Mouse (Mus musculus): ENCODE data around the gene Fndc5. TPM values are rescaled to one million over a fixed set of nuclear protein-coding genes. Genes with fewer than 3 reads are reported as not detected.

Gene Fndc5
- total and polyA plus RNA-seq, 2 experiments, result 0.83 to 0.87 TPM

DNA sequence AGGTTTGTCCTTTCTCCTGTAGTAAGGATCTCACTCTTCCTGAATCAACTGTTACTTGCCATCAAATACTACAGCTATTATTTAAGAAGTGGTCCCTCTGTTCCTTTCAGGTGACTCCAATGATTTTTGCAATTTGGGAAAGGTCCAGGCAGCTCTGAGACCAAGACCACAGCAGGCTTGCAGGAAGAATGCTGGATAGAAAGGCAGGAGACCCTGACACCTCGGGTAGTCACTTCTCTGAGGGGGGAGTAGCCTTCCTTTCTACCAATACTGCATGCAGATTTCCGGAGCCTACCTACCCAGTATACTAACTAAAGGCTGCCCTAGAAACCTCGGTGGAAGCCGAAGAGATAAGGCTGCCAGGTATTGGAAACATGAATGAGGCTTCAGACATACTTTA, 8.6 kb downstream of the Fndc5 start:
- H3K4me3 ChIP-seq (ENCODE audit: insufficient read depth, low read depth, low read length), result no peak overlapping the region
- 27% methylated on average over 4 of the region's 4 CpGs for WGBS
- H3K27me3 ChIP-seq (ENCODE audit: control insufficient read depth, insufficient read depth, low read length), result no peaks in the 10 kb centered on the region
- H3K36me3 ChIP-seq (ENCODE audit: control insufficient read depth, insufficient read depth, low read length), result peaks cover 6% of the 10 kb centered on the region
- no peak for DNase-seq (ENCODE audit: extremely low read depth, low read depth, low spot score)
- H3K79me2 ChIP-seq (ENCODE audit: control insufficient read depth, insufficient read depth, low read length), result no peaks in the 10 kb centered on the region
- H3K27ac ChIP-seq (replicated peaks; ENCODE audit: insufficient read depth, low read depth, low read length), result no peak overlapping the region
- H3K4me1 ChIP-seq (ENCODE audit: control insufficient read depth, insufficient read depth, low read length), result peaks cover 16% of the 10 kb centered on the region
- no peak overlapping the region for H3K9ac ChIP-seq (ENCODE audit: low read depth, low read length)
- TF ChIP-seq CTCF (IDR thresholded peaks at IDR 0.05; ENCODE audit: low read depth, low read length) (no peak), POLR2A (IDR thresholded peaks at IDR 0.05; ENCODE audit: extremely low read depth, insufficient read depth, low read length) (no peak)

DNA sequence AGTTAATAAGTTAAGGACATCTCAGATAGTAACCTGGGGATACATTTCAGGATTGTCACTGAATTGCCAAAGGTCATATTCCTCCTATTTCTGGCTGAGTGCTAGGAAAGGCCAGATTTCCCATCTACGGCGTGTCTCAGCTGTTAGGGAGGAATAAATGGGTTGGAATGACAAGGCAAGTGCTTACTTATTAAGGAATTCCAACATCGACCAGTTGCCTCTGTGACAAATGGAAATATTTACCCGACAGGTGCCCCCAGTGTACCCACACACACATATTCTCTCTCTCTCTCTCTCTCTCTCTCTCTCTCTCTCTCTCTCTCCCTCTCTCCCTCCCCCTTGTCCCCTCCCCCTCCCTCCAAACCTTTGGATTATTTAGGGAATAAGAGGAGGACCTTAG, 9.1 kb downstream of the Fndc5 start:
- no peaks in the 10 kb centered on the region for H3K27me3 ChIP-seq (ENCODE audit: control insufficient read depth, insufficient read depth, low read length)
- H3K36me3 ChIP-seq (ENCODE audit: control insufficient read depth, insufficient read depth, low read length), result peaks cover 12% of the 10 kb centered on the region
- no peaks in the 10 kb centered on the region for H3K79me2 ChIP-seq (ENCODE audit: control insufficient read depth, insufficient read depth, low read length)
- peaks cover 16% of the 10 kb centered on the region for H3K4me1 ChIP-seq (ENCODE audit: control insufficient read depth, insufficient read depth, low read length)
- TF ChIP-seq POLR2A (IDR thresholded peaks at IDR 0.05; ENCODE audit: extremely low read depth, insufficient read depth, low read length) (no peak), CTCF (IDR thresholded peaks at IDR 0.05; ENCODE audit: low read depth, low read length) (no peak)
- no peak overlapping the region for H3K4me3 ChIP-seq (ENCODE audit: insufficient read depth, low read depth, low read length)
- H3K27ac ChIP-seq (replicated peaks; ENCODE audit: insufficient read depth, low read depth, low read length), result no peak overlapping the region
- WGBS, result 20% methylated on average over 4 of the region's 4 CpGs
- peak; percentile 75 for DNase-seq (ENCODE audit: extremely low read depth, low read depth, low spot score)
- no peak overlapping the region for H3K9ac ChIP-seq (ENCODE audit: low read depth, low read length)

DNA sequence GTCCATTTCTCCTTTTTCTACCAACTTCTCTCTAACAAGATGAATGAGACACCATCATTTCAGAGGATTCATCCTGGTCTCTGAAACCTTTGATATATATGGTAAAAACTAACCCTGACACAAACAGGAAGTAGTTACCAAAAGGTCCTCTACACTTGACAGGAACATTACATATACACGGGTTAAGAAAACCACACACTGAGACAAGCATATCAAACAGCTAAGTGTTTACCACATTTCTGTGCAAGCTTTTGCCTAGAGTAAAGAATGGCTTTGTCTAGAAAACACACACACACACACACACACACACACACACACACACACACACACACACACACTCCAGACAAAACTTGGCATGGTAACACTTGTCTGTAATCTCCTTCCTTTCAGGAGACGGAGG, 9.6 kb downstream of the Fndc5 start:
- no peak overlapping the region for H3K27ac ChIP-seq (replicated peaks; ENCODE audit: insufficient read depth, low read depth, low read length)
- no peak for DNase-seq (ENCODE audit: extremely low read depth, low read depth, low spot score)

DNA sequence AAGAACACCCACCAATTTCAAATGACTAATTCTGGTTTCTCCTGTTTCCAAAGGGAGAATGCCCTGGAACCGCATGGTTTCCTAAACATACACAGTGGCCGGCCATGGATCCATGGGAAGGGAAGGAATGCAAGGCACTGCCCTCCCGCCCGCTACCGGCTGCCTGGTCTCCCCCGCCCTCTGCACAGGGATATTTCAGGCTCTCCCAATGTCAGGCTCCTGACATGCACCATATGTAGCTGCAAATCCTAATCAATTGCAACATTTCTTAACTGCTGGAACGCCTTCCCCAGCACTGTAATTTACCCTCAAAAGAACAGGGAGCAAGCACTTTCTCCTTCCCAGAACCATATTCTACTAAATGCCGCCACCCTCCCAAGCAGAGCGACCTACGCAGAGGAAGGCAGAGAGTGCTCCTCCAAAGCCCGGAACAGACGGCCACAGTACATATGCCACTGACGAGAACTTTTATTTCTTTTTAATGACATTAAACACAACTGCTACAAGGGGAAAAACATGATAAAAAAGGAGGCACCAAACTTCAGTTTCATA, 10.8 kb downstream of the Fndc5 start:
- Histone ChIP-seq H3K36me3 (ENCODE audit: control insufficient read depth, insufficient read depth, low read length) (peaks cover 20% of the 10 kb centered on the region), H3K27ac (replicated peaks; ENCODE audit: insufficient read depth, low read depth, low read length) (no peak overlapping the region), H3K9ac (ENCODE audit: low read depth, low read length) (no peak overlapping the region), H3K27me3 (ENCODE audit: control insufficient read depth, insufficient read depth, low read length) (no peaks in the 10 kb centered on the region), H3K4me3 (ENCODE audit: insufficient read depth, low read depth, low read length) (no peak overlapping the region), H3K4me1 (ENCODE audit: control insufficient read depth, insufficient read depth, low read length) (peaks cover 10% of the 10 kb centered on the region; the same call in 1 of the 2 replicates), H3K79me2 (ENCODE audit: control insufficient read depth, insufficient read depth, low read length) (no peaks in the 10 kb centered on the region)
- TF ChIP-seq CTCF (IDR thresholded peaks at IDR 0.05; ENCODE audit: low read depth, low read length), result no peak
- no peak for TF ChIP-seq POLR2A (IDR thresholded peaks at IDR 0.05; ENCODE audit: extremely low read depth, insufficient read depth, low read length)
- DNase-seq (ENCODE audit: extremely low read depth, low read depth, low spot score), result no peak
- 85% methylated on average over 13 of the region's 13 CpGs for WGBS

More for the DNA sequence above, 9.6 kb downstream of the Fndc5 start:
- WGBS, result 40% methylated on average over 2 of the region's 2 CpGs
- H3K27me3 ChIP-seq (ENCODE audit: control insufficient read depth, insufficient read depth, low read length), result no peaks in the 10 kb centered on the region
- no peak overlapping the region for H3K9ac ChIP-seq (ENCODE audit: low read depth, low read length)
- peaks cover 16% of the 10 kb centered on the region for H3K4me1 ChIP-seq (ENCODE audit: control insufficient read depth, insufficient read depth, low read length)
- no peak for TF ChIP-seq POLR2A (IDR thresholded peaks at IDR 0.05; ENCODE audit: extremely low read depth, insufficient read depth, low read length)
- no peak for TF ChIP-seq CTCF (IDR thresholded peaks at IDR 0.05; ENCODE audit: low read depth, low read length)
- H3K79me2 ChIP-seq (ENCODE audit: control insufficient read depth, insufficient read depth, low read length), result no peaks in the 10 kb centered on the region
- H3K4me3 ChIP-seq (ENCODE audit: insufficient read depth, low read depth, low read length), result no peak overlapping the region
- peaks cover 13% of the 10 kb centered on the region for H3K36me3 ChIP-seq (ENCODE audit: control insufficient read depth, insufficient read depth, low read length)

DNA sequence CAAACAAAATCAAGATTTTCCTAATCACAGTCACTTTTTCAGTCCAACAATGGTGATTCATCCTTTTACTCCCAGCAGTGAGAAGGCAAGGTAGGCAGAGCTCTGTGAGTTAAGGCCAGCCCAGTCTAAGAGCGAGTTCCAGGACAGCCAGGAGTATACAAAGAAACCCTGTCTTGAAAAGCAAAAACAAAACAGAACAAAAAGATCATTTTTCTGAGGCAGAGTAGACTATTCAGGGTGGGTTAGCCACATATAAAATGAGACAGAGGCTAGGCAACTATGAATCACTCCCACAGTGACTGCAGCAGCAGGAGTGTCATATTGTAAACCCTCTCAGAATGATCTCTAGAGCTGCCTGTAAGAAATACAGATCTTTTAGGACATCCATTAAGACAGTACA, 12.5 kb downstream of the Fndc5 start:
- WGBS, result 94% methylated on average over 1 of the region's 1 CpGs
- DNase-seq (ENCODE audit: extremely low read depth, low read depth, low spot score), result no peak
- Histone ChIP-seq H3K9ac (ENCODE audit: low read depth, low read length) (no peak overlapping the region), H3K27ac (replicated peaks; ENCODE audit: insufficient read depth, low read depth, low read length) (no peak overlapping the region), H3K27me3 (ENCODE audit: control insufficient read depth, insufficient read depth, low read length) (no peaks in the 10 kb centered on the region), H3K4me3 (ENCODE audit: insufficient read depth, low read depth, low read length) (no peak overlapping the region), H3K4me1 (ENCODE audit: control insufficient read depth, insufficient read depth, low read length) (peaks cover 8% of the 10 kb centered on the region; the same call in 1 of the 2 replicates), H3K79me2 (ENCODE audit: control insufficient read depth, insufficient read depth, low read length) (no peaks in the 10 kb centered on the region), H3K36me3 (ENCODE audit: control insufficient read depth, insufficient read depth, low read length) (peaks cover 30% of the 10 kb centered on the region)
- TF ChIP-seq CTCF (IDR thresholded peaks at IDR 0.05; ENCODE audit: low read depth, low read length), result no peak
- no peak for TF ChIP-seq POLR2A (IDR thresholded peaks at IDR 0.05; ENCODE audit: extremely low read depth, insufficient read depth, low read length)

DNA sequence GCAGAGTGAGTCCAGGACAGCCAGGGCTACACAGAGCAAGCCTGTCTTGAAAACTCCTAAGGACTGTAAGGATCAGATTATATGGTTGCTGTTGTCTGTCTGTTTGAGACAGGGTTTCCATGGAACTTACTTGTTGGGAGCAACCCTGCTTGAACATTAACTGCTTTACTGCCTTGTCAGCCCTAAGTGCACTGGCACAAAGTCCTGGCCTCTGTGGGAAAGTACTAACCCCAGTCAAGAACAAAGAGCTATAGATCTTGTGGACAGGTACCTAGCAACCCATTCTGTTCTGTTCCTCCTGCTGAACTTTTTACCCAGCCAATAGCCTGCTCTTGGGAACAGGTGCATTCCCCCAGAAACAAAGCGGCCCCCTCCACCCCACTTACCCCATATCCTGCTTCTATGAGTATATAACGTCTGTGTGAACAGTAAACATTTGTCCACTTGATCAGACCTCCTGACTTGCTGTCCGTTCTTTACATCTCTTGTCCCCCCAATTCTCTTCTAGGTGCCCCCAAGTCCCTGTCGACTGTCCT, 14.5 kb downstream of the Fndc5 start:
- DNase-seq (ENCODE audit: extremely low read depth, low read depth, low spot score), result no peak
- 94% methylated on average over 4 of the region's 4 CpGs for WGBS
- Histone ChIP-seq H3K79me2 (ENCODE audit: control insufficient read depth, insufficient read depth, low read length) (no peaks in the 10 kb centered on the region), H3K4me3 (ENCODE audit: insufficient read depth, low read depth, low read length) (no peak overlapping the region), H3K9ac (ENCODE audit: low read depth, low read length) (no peak overlapping the region), H3K27me3 (ENCODE audit: control insufficient read depth, insufficient read depth, low read length) (no peaks in the 10 kb centered on the region), H3K27ac (replicated peaks; ENCODE audit: insufficient read depth, low read depth, low read length) (no peak overlapping the region), H3K4me1 (ENCODE audit: control insufficient read depth, insufficient read depth, low read length) (peaks cover 3% of the 10 kb centered on the region; the same call in 1 of the 2 replicates), H3K36me3 (ENCODE audit: control insufficient read depth, insufficient read depth, low read length) (peaks cover 41% of the 10 kb centered on the region)
- TF ChIP-seq CTCF (IDR thresholded peaks at IDR 0.05; ENCODE audit: low read depth, low read length) (no peak), POLR2A (IDR thresholded peaks at IDR 0.05; ENCODE audit: extremely low read depth, insufficient read depth, low read length) (no peak)

Measured in liver, adult 2 months (tissue).